Mouse (Mus musculus): ENCODE data around the gene Cacng2. TPM values are rescaled to one million over a fixed set of nuclear protein-coding genes. Genes with fewer than 3 reads are reported as not detected.

The Cacng2 gene
- total and polyA plus RNA-seq, 3 experiments: not detected

DNA sequence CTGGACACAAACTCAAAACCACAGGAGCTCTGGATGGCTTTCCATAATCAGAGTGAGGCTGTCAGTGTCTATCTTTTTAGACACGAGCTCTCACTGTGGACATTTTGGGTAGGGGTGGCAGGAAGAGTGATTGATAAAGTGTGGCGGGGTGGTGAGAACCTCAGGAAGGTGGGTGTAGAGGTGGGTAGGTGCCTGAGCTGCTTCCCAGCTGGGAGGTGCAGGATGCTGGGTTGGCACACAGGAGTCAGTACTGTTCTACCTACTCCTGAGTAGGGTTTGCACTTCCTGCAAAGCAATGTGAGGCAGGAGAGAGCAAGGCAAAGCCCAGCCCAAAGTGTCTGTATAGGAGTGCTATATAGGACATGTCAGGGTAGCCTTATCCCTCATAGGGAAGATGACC, 69.9 kb downstream of the Cacng2 start:
- Histone ChIP-seq H3K4me3 (no peak overlapping the region), H3K27me3 (ENCODE audit: control insufficient read depth, insufficient read depth, low read length) (no peaks in the 10 kb centered on the region), H3K79me2 (replicated peaks; ENCODE audit: control insufficient read depth, insufficient read depth, low read length) (no peaks in the 10 kb centered on the region), H3K9ac (ENCODE audit: low read depth, low read length) (no peak overlapping the region), H3K36me3 (ENCODE audit: control insufficient read depth, insufficient read depth, low read length) (no peaks in the 10 kb centered on the region), H3K4me1 (ENCODE audit: control insufficient read depth, insufficient read depth, low read length) (no peaks in the 10 kb centered on the region), H3K27ac (no peak overlapping the region)
- intact Hi-C loops (cut with DNase I): no loop called here
- TF ChIP-seq CTCF (IDR thresholded peaks at IDR 0.05): no peak
- no peak for TF ChIP-seq POLR2A (IDR thresholded peaks at IDR 0.05; ENCODE audit: insufficient read depth, low read depth, low read length)
- no peak for TF ChIP-seq EP300 (IDR thresholded peaks at IDR 0.05; ENCODE audit: insufficient read depth, low read depth, low read length)
- no peak for DNase-seq
- 54% methylated on average over 2 of the region's 2 CpGs for WGBS

DNA sequence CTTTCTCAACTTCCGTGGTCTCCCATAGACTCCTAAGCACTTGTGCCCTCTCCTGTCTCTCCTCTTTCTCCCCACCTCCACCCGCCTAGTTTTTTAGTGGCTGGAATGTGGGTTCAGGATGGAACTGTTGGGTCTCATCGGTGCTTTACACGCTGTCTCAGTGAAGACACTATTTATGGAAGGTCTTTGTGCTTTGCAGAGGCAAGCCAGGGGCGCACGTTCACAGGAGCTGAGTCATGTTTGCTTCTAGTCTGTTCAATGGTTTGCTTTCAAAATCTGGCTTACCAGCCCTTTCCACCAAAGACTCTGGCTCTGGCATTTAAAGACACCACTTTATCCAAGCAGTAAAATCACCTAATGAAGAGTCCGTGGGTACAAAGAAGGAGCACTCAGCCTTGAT, 74.0 kb downstream of the Cacng2 start:
- no peak for DNase-seq
- Histone ChIP-seq H3K4me1 (ENCODE audit: control insufficient read depth, insufficient read depth, low read length) (no peaks in the 10 kb centered on the region), H3K79me2 (replicated peaks; ENCODE audit: control insufficient read depth, insufficient read depth, low read length) (no peaks in the 10 kb centered on the region), H3K36me3 (ENCODE audit: control insufficient read depth, insufficient read depth, low read length) (no peaks in the 10 kb centered on the region), H3K9ac (ENCODE audit: low read depth, low read length) (no peak overlapping the region), H3K27ac (no peak overlapping the region), H3K4me3 (no peak overlapping the region), H3K27me3 (ENCODE audit: control insufficient read depth, insufficient read depth, low read length) (no peaks in the 10 kb centered on the region)
- WGBS: 53% methylated on average over 7 of the region's 7 CpGs
- intact Hi-C loops (cut with DNase I): no loop called here
- TF ChIP-seq POLR2A (IDR thresholded peaks at IDR 0.05; ENCODE audit: insufficient read depth, low read depth, low read length) (no peak), CTCF (IDR thresholded peaks at IDR 0.05) (no peak), EP300 (IDR thresholded peaks at IDR 0.05; ENCODE audit: insufficient read depth, low read depth, low read length) (no peak)

- intact Hi-C loops (cut with DNase I): no loop called here
- Histone ChIP-seq H3K79me2 (replicated peaks; ENCODE audit: control insufficient read depth, insufficient read depth, low read length) (no peaks in the 10 kb centered on the region), H3K36me3 (ENCODE audit: control insufficient read depth, insufficient read depth, low read length) (no peaks in the 10 kb centered on the region), H3K9ac (ENCODE audit: low read depth, low read length) (no peak overlapping the region), H3K4me3 (no peak overlapping the region), H3K4me1 (ENCODE audit: control insufficient read depth, insufficient read depth, low read length) (no peaks in the 10 kb centered on the region), H3K27ac (no peak overlapping the region), H3K27me3 (ENCODE audit: control insufficient read depth, insufficient read depth, low read length) (no peaks in the 10 kb centered on the region)
- WGBS: 73% methylated on average over 7 of the region's 7 CpGs
- TF ChIP-seq CTCF (IDR thresholded peaks at IDR 0.05) (no peak), EP300 (IDR thresholded peaks at IDR 0.05; ENCODE audit: insufficient read depth, low read depth, low read length) (no peak), POLR2A (IDR thresholded peaks at IDR 0.05; ENCODE audit: insufficient read depth, low read depth, low read length) (no peak)
- no peak for DNase-seq
Measured at GRCm38 (mm10) chr15:78045314-78045713, 74.5 kb downstream of the Cacng2 start.

DNA sequence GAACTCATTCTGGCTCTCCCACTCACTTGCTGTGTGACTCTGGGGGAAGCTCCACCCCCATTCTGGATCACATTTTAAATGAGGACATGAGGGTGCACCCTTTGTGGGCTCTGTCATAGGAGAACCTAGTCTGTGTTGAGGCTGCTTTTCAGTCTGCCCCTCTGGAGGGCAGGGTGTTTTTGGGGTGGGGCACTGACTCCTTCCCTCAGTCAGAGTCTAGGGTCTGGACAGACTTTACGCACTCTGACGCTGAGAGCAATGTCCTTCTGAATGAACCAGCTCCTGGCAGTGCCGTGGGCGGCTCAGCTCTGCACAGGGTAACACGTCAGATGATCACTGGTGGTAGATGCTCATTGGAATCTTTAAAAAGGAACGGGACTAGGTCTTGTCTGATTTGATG, 75.0 kb downstream of the Cacng2 start:
- TF ChIP-seq POLR2A (IDR thresholded peaks at IDR 0.05; ENCODE audit: insufficient read depth, low read depth, low read length): no peak
- TF ChIP-seq CTCF (IDR thresholded peaks at IDR 0.05): no peak
- TF ChIP-seq EP300 (IDR thresholded peaks at IDR 0.05; ENCODE audit: insufficient read depth, low read depth, low read length): no peak
- H3K27me3 ChIP-seq (ENCODE audit: control insufficient read depth, insufficient read depth, low read length): no peaks in the 10 kb centered on the region
- no peaks in the 10 kb centered on the region for H3K4me1 ChIP-seq (ENCODE audit: control insufficient read depth, insufficient read depth, low read length)
- WGBS: 72% methylated on average over 6 of the region's 6 CpGs
- no peak overlapping the region for H3K9ac ChIP-seq (ENCODE audit: low read depth, low read length)
- intact Hi-C loops (cut with DNase I): no loop called here
- no peak for DNase-seq
- no peak overlapping the region for H3K27ac ChIP-seq
- no peaks in the 10 kb centered on the region for H3K79me2 ChIP-seq (replicated peaks; ENCODE audit: control insufficient read depth, insufficient read depth, low read length)
- H3K36me3 ChIP-seq (ENCODE audit: control insufficient read depth, insufficient read depth, low read length): no peaks in the 10 kb centered on the region
- H3K4me3 ChIP-seq: no peak overlapping the region

- DNase-seq: no peak
- Histone ChIP-seq H3K9ac (ENCODE audit: low read depth, low read length) (no peak overlapping the region), H3K36me3 (ENCODE audit: control insufficient read depth, insufficient read depth, low read length) (no peaks in the 10 kb centered on the region), H3K4me1 (ENCODE audit: control insufficient read depth, insufficient read depth, low read length) (no peaks in the 10 kb centered on the region), H3K79me2 (replicated peaks; ENCODE audit: control insufficient read depth, insufficient read depth, low read length) (no peaks in the 10 kb centered on the region), H3K27ac (no peak overlapping the region), H3K27me3 (ENCODE audit: control insufficient read depth, insufficient read depth, low read length) (no peaks in the 10 kb centered on the region), H3K4me3 (no peak overlapping the region)
- WGBS: 85% methylated on average over 8 of the region's 8 CpGs
- TF ChIP-seq CTCF (IDR thresholded peaks at IDR 0.05): no peak
- no peak for TF ChIP-seq EP300 (IDR thresholded peaks at IDR 0.05; ENCODE audit: insufficient read depth, low read depth, low read length)
- TF ChIP-seq POLR2A (IDR thresholded peaks at IDR 0.05; ENCODE audit: insufficient read depth, low read depth, low read length): no peak
- intact Hi-C loops (cut with DNase I): no loop called here
Measured at GRCm38 (mm10) chr15:78042706-78043105, 77.1 kb downstream of the Cacng2 start.

GRCm38 (mm10) chr15:78037626-78038025, 82.2 kb downstream of the Cacng2 start:
- Histone ChIP-seq H3K4me3 (no peak overlapping the region), H3K27me3 (ENCODE audit: control insufficient read depth, insufficient read depth, low read length) (no peaks in the 10 kb centered on the region), H3K4me1 (ENCODE audit: control insufficient read depth, insufficient read depth, low read length) (no peaks in the 10 kb centered on the region), H3K79me2 (replicated peaks; ENCODE audit: control insufficient read depth, insufficient read depth, low read length) (no peaks in the 10 kb centered on the region), H3K27ac (no peak overlapping the region), H3K9ac (ENCODE audit: low read depth, low read length) (no peak overlapping the region), H3K36me3 (ENCODE audit: control insufficient read depth, insufficient read depth, low read length) (no peaks in the 10 kb centered on the region)
- TF ChIP-seq CTCF (IDR thresholded peaks at IDR 0.05) (no peak), POLR2A (IDR thresholded peaks at IDR 0.05; ENCODE audit: insufficient read depth, low read depth, low read length) (no peak), EP300 (IDR thresholded peaks at IDR 0.05; ENCODE audit: insufficient read depth, low read depth, low read length) (no peak)
- intact Hi-C loops (cut with DNase I): no loop called here
- no peak for DNase-seq
- WGBS: 76% methylated on average over 10 of the region's 10 CpGs

All from heart, adult 2 months (tissue).